Mouse (Mus musculus) E14TG2a.4 (cell line): ENCODE measurements around the gene Nrde2.

Experiments
- CTCF ChIP-seq: conservative IDR thresholded peaks from 2 replicates; pipeline ENCODE4 v1.5.1; 2014; ENCODE audit warnings: low read length
- NANOG ChIP-seq: IDR thresholded peaks from 2 replicates; pipeline ENCODE4 v1.6.1; 2014; ENCODE audit warnings: borderline replicate concordance, low read length, mixed read lengths
- POU5F1 ChIP-seq: IDR thresholded peaks from 2 replicates; pipeline ENCODE4 v1.6.1; 2014; ENCODE audit warnings: low read length, borderline replicate concordance

- TF ChIP-seq CTCF (no peak), POU5F1 (no peak), NANOG (no peak)
These were observed 54.9 kb downstream of the Nrde2 start for GRCm38 (mm10) chr12:100104530-100104929.
